Mouse (Mus musculus) gastrocnemius, adult 8-10 months (tissue): ENCODE results near the gene Iqgap2. TPM values are rescaled to one million over a fixed set of nuclear protein-coding genes. Genes with fewer than 3 reads are reported as not detected.

Experiments used
- DNase-seq, 2 experiments: peaks; one replicate each; pipeline ENCODE4 v3.0.0; 2022; ENCODE audit warnings: low spot score in 2 of 2
- total RNA-seq, 4 experiments: library from RNA; stranded (reverse); gene quantifications; 2 replicates each; pipeline ENCODE4 v1.2.4; 2022

Gene Iqgap2
- total RNA-seq, 4 experiments from 2014 or later, result 0.39 to 0.92 (median 0.84) TPM

GRCm38 (mm10) chr13:95621563-95621962, 270.2 kb downstream of the Iqgap2 start:
- DNase-seq, result no peak

DNA sequence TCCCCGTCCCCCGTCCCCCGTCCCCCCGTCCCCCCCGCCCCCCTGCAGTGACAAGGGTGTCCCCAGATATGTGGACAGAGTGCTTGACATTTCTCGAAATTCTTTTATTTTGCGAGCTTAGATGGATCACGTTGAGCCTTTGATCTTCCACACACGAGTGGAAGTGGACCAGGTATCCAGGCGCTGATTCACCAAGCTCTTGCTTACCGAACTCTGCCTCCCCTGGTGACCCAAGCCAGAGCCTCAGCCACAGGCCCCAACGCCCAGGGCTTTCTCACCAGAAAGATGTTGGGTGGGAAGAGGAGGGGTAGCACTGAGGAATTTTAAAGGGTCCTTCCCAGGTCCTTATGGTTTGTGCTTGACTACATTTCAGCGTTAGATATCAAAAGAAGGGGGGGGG, 272.9 kb downstream of the Iqgap2 start:
- DNase-seq, result no peak

GRCm38 (mm10) chr13:95618309-95618712, 273.4 kb downstream of the Iqgap2 start, which contains the start of gene F2r:
Gene F2r (minus strand): TSS chr13:95618487.
- DNase-seq, result peak; percentile 65 to 70

GRCm38 (mm10) chr13:95617671-95618171, 274.0 kb downstream of the Iqgap2 start:
- no peak for DNase-seq

- no peak for DNase-seq
These were observed 274.5 kb downstream of the Iqgap2 start for GRCm38 (mm10) chr13:95617082-95617670.

DNA sequence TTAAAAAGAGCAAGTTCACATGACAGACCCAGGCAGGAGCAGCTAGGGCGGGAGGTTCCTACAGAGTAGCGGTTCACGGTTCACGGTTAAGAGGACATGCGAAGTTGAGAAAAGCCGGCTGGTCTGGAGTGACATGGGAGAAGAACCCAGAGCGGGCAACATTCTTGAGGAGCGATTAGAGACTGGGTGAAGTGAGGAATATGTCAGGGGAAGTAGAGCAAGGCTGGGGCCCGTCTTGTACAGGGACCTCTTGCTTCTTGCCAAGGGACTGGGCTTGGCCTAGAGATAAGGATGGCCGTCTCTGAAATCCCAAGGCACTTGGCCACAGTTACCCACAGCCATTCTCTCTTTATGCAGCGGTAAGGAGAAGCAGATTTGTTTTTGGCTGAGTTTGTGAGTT, 275.2 kb downstream of the Iqgap2 start:
- no peak for DNase-seq

DNA sequence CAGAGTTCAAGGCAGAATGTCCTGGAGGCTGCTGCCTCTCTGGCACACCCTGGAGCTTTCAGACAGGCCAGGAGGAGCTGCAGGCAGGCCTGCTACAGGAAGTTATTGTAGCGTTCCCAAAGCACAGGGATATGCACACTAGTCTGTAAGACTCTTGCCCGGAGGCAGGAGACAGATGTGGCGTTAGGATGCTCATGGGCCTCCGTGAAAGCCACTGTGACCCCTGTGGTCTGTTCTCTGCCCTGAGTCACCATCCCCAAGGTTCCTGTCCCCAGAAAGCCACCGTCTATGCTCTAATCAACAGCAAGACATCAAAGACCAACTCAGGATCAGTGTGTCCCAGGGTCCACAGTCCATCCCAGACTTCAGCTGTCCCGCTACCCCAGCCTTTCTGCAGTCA, 277.0 kb downstream of the Iqgap2 start:
- no peak for DNase-seq

GRCm38 (mm10) chr13:95612243-95612642, 279.5 kb downstream of the Iqgap2 start:
- DNase-seq, result no peak

- no peak for DNase-seq
These were observed 280.0 kb downstream of the Iqgap2 start for GRCm38 (mm10) chr13:95611752-95612151.

DNA sequence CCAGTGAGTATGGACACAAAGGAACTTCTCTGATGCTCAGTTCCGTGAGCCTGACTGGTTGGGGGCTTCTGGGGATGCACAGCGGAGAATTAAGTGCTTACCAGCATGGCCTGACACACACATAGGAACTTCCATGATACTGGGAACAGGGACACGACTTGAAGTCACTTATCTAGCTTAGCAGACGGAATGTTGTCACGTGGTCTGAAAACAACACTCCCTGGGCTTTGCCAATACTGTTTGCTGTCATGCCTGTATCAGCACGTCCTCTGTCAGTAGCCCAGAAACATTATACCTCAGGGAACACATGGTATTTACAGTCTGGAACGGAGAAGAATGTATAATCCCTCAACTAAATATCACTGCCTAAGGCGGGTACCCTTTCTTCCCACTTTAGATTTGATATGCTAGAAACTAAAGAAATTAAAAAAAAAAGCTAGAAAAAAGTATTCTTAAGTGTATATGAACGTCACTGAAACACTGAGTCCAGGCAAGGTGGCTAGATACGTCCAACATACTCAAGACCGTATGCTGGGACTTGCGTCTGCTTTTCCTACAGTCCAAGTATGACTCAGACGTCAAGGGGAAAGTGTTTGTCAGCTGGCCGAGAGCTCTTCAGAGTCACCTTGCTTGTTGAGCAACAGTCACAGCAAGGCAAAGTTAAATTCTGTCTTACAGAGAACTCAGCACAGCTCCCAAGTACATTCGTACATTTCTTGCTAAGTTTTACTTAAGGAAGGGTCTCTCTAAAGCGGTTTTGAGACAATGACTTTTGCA, 280.7 kb downstream of the Iqgap2 start:
- no peak for DNase-seq

- no peak for DNase-seq
These were observed 282.7 kb downstream of the Iqgap2 start for GRCm38 (mm10) chr13:95609088-95609420.

- DNase-seq, result no peak
These were observed 283.2 kb downstream of the Iqgap2 start for GRCm38 (mm10) chr13:95608416-95609087.

- DNase-seq, result no peak
These were observed 284.7 kb downstream of the Iqgap2 start for GRCm38 (mm10) chr13:95607019-95607418.

GRCm38 (mm10) chr13:95604288-95604687, 287.4 kb downstream of the Iqgap2 start:
- no peak for DNase-seq

DNA sequence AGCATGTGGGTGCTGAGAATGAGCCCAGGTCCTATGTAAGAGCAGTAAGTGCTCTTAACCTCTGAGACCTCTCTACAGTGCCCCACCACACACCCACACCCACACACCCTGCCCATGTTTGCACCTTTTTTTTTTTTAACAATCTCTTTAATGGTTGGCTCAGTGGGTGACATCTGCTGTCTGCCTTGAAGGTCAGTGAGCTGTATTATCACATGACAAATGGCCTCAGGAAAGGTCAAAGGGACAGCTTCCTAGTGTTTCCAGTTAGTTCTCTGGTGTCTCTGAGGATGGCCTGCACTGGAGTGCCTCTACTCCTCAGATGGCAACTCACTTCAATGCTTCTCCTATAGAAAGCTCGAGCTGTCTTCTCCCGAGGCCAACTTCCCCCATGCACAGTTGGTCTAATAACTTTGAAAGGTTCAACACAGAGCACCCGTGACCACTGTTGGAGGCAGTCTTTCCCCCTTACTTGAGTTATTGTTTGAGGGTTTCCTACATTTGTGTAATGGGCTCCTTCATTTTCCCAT, 291.8 kb downstream of the Iqgap2 start:
- no peak for DNase-seq

GRCm38 (mm10) chr13:95598232-95598920, 293.3 kb downstream of the Iqgap2 start:
- no peak for DNase-seq

DNA sequence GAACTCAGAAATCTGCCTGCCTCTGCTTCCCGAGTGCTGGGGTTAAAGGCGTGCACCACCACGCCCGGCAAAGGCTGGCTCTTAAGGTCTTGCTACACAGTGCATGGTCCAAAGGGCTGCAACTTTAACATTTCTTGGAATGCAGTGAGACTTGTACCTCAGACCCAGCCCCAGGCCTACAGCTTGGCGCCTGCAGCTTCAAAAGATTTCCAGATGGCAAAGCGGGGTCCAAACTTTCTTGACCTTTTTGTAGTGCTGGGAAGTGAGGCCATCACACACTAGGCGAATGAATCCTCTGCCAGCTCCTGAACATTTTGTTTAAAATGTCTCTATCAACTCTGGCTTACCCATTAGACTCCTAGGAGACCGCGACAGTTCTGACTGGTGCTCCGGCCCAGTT, 294.1 kb downstream of the Iqgap2 start:
- DNase-seq, result no peak

GRCm38 (mm10) chr13:95596689-95597088, 295.0 kb downstream of the Iqgap2 start:
- DNase-seq, result no peak

- DNase-seq, result no peak
These were observed 295.8 kb downstream of the Iqgap2 start for GRCm38 (mm10) chr13:95595921-95596320.

GRCm38 (mm10) chr13:95595411-95595810, 296.3 kb downstream of the Iqgap2 start:
- no peak for DNase-seq

- DNase-seq, result no peak
These were observed 298.9 kb downstream of the Iqgap2 start for GRCm38 (mm10) chr13:95592860-95593259.
